In genomic region chr9:118802380-118802779, GRCm38 (mm10) we compare ENCODE assay signal across 20 mouse cellular contexts.
DNase-seq lines count a peak whose midpoint lies in the region; ATAC-seq and TF ChIP-seq lines count a peak whose summit lies in the region.
"Had no signal": no experiment of that assay in that cellular context is flagged by ENCODE, and none has a peak within 500 bp of the region (broad histone marks: within the 10 kb centered on the region; RNA-seq: fewer than 3 reads in every experiment).

No protein-coding gene starts in this region.

- H3K27ac ChIP-seq in kidney, adult 2 months (ENCODE audit: insufficient read depth, low read depth, low read length), result 0 out of 2 replicates have a peak overlapping the region, but pooled peaks have one; percentile 34
- peak overlapping the region; percentile 77; the same call in 1 of the 2 replicates for H3K27ac ChIP-seq in stomach, embryonic 16.5 days (ENCODE audit: low read length)
- H3K27ac ChIP-seq: heart, embryonic 15.5 days; hindbrain, embryonic 15.5 days; limb, embryonic 15.5 days; liver, embryonic 14.5 days had no signal

- TF ChIP-seq POLR2A in kidney, adult 2 months (IDR thresholded peaks at IDR 0.05; ENCODE audit: low read depth, low read length), result no peak

- H3K27me3 ChIP-seq in kidney, adult 2 months (replicated peaks; ENCODE audit: control insufficient read depth, insufficient read depth, low read length), result no peaks in the 10 kb centered on the region
- no peaks in the 10 kb centered on the region for H3K27me3 ChIP-seq in stomach, embryonic 16.5 days (ENCODE audit: control insufficient read depth, insufficient read depth, low read length)
- H3K27me3 ChIP-seq: heart, embryonic 15.5 days; hindbrain, embryonic 15.5 days; limb, embryonic 15.5 days; lung, embryonic 15.5 days had no signal

- peak; percentile 22 for DNase-seq in adrenal gland, postnatal 10 days
- no peak for DNase-seq in adrenal gland, postnatal 25 days
- no peak for DNase-seq in kidney, adult 2 months
- no peak for DNase-seq in kidney, adult 18-20 months
- peak; percentile 59 for DNase-seq in ovary, adult 18-20 months (ENCODE audit: low spot score)
- DNase-seq in ovary, postnatal 36 days (ENCODE audit: low spot score), result no peak
- DNase-seq: cerebellum, adult 9-11 months; forebrain, postnatal 0 days; gastrocnemius, postnatal 36 days; left cerebral cortex, postnatal 4 days; lung, postnatal 4 days; midbrain, embryonic 14.5 days; retina, postnatal 1 day had no signal

- no peak overlapping the region for H3K4me3 ChIP-seq in kidney, adult 2 months (ENCODE audit: insufficient read depth, low read depth, low read length)
- no peak overlapping the region for H3K4me3 ChIP-seq in stomach, embryonic 16.5 days (replicated peaks; ENCODE audit: low read length)
- H3K4me3 ChIP-seq: heart, embryonic 15.5 days; hindbrain, embryonic 15.5 days; limb, embryonic 15.5 days; lung, embryonic 15.5 days had no signal

- 87% methylated on average over 11 of the region's 11 CpGs for WGBS in kidney, adult 2 months
- 91% methylated on average over 11 of the region's 11 CpGs for WGBS in stomach, embryonic 16.5 days

- no peak overlapping the region for H3K4me2 ChIP-seq in stomach, embryonic 16.5 days (ENCODE audit: low read depth, low read length)
- H3K4me2 ChIP-seq: heart, embryonic 15.5 days; hindbrain, embryonic 15.5 days; limb, embryonic 15.5 days; lung, embryonic 15.5 days had no signal

- H3K36me3 ChIP-seq in kidney, adult 2 months (ENCODE audit: control insufficient read depth, insufficient read depth, low read length), result no peaks in the 10 kb centered on the region
- no peaks in the 10 kb centered on the region for H3K36me3 ChIP-seq in stomach, embryonic 16.5 days (ENCODE audit: control insufficient read depth, insufficient read depth, low read length)
- H3K36me3 ChIP-seq: heart, embryonic 15.5 days; hindbrain, embryonic 15.5 days; limb, embryonic 15.5 days; lung, embryonic 15.5 days had no signal

- no peak for TF ChIP-seq CTCF in kidney, adult 2 months (conservative IDR thresholded peaks at IDR 0.05; ENCODE audit: insufficient read depth, insufficient read length, low read depth, low read length)

- ATAC-seq in stomach, embryonic 16.5 days (ENCODE audit: insufficient read depth, low FRiP score), result no peak
- ATAC-seq: CD4-positive, CD25-positive, alpha-beta regulatory T cell, adult 4 months; forebrain, postnatal 0 days had no signal

- no peak overlapping the region for H3K9ac ChIP-seq in stomach, embryonic 16.5 days (ENCODE audit: low read length)
- H3K9ac ChIP-seq: forebrain, postnatal 0 days; heart, embryonic 15.5 days; hindbrain, embryonic 15.5 days; limb, embryonic 15.5 days; liver, embryonic 14.5 days; lung, embryonic 15.5 days had no signal

- H3K4me1 ChIP-seq in kidney, adult 2 months (ENCODE audit: control insufficient read depth, insufficient read depth, low read length), result peaks cover 25% of the 10 kb centered on the region
- peaks cover 21% of the 10 kb centered on the region; the same call in 1 of the 2 replicates for H3K4me1 ChIP-seq in stomach, embryonic 16.5 days (ENCODE audit: control insufficient read depth, insufficient read depth, low read length)

- no peaks in the 10 kb centered on the region for H3K9me3 ChIP-seq in stomach, embryonic 16.5 days (replicated peaks; ENCODE audit: control insufficient read depth, low read length)
- H3K9me3 ChIP-seq: heart, embryonic 15.5 days; hindbrain, embryonic 15.5 days; limb, embryonic 15.5 days; lung, embryonic 15.5 days had no signal

Comparison
In these comparisons a context has a peak if more than half of its experiments do, and no peak if none do; other contexts are left out.
1. DNase-seq: peak in adrenal gland, postnatal 10 days (single experiment) and ovary, adult 18-20 months (single experiment); none in adrenal gland, postnatal 25 days (single experiment), kidney, adult 2 months (single experiment), kidney, adult 18-20 months (single experiment) and ovary, postnatal 36 days (single experiment).